Mouse (Mus musculus) myocyte (in vitro differentiated cells): ENCODE measurements at regions not wholly inside any gene's neighbourhood (a gene's known extent, or its start where the extent isn't known, plus 50 kb on each side); places are given as distances from the start of the nearest gene placed in this dataset.

Experiments
- CEBPB ChIP-seq: IDR thresholded peaks from 2 replicates; pipeline ENCODE4 v1.6.1; 2011; ENCODE audit warnings: mild to moderate bottlenecking, moderate library complexity; ENCODE audit not compliant: poor library complexity, insufficient read depth, severe bottlenecking
- E2F4 ChIP-seq: IDR thresholded peaks from one replicate; pipeline ENCODE4 v1.6.1; 2011; ENCODE audit warnings: mild to moderate bottlenecking, control low read depth, moderate library complexity; ENCODE audit not compliant: insufficient read depth
- MAX ChIP-seq: IDR thresholded peaks from one replicate; pipeline ENCODE4 v1.6.1; 2011; ENCODE audit warnings: low read depth, mild to moderate bottlenecking, control low read depth
- POLR2A ChIP-seq: IDR thresholded peaks from one replicate; pipeline ENCODE4 v1.6.1; 2011; ENCODE audit warnings: low read depth, mild to moderate bottlenecking, control low read depth, moderate library complexity; ENCODE audit not compliant: insufficient read length
- POLR2AphosphoS2 ChIP-seq: IDR thresholded peaks from one replicate; pipeline ENCODE4 v1.6.1; 2011; ENCODE audit warnings: low read depth, control low read depth; ENCODE audit not compliant: insufficient read length
- REST ChIP-seq: IDR thresholded peaks from one replicate; pipeline ENCODE4 v1.6.1; 2011; ENCODE audit warnings: mild to moderate bottlenecking, control low read depth, moderate library complexity; ENCODE audit not compliant: insufficient read depth, insufficient read length
- SRF ChIP-seq: IDR thresholded peaks from one replicate; pipeline ENCODE4 v1.6.1; 2011; ENCODE audit warnings: low read depth; ENCODE audit not compliant: control insufficient read depth, insufficient read length
- TCF12 ChIP-seq: IDR thresholded peaks from one replicate; pipeline ENCODE4 v1.6.1; 2011; ENCODE audit warnings: mild to moderate bottlenecking, control low read depth; ENCODE audit not compliant: poor library complexity, insufficient read depth, severe bottlenecking
- TCF3 ChIP-seq: IDR thresholded peaks from one replicate; pipeline ENCODE4 v1.6.1; 2011; ENCODE audit warnings: low read depth, control low read depth; ENCODE audit not compliant: insufficient read length
- USF1 ChIP-seq: IDR thresholded peaks from one replicate; pipeline ENCODE4 v1.6.1; 2011; ENCODE audit warnings: low read depth, mild to moderate bottlenecking, control low read depth, moderate library complexity

- TF ChIP-seq POLR2A (no peak), REST (no peak), SRF (no peak), TCF3 (no peak), TCF12 (no peak), POLR2AphosphoS2 (no peak), USF1 (no peak), MAX (no peak), CEBPB (no peak), E2F4 (no peak)
Observed at GRCm38 (mm10) chr3:126505685-126506084, 90.4 kb upstream of the Camk2d start.
